Mouse (Mus musculus): ENCODE data around the gene Rnf41. TPM values are rescaled to one million over a fixed set of nuclear protein-coding genes. Genes with fewer than 3 reads are reported as not detected.

The Rnf41 gene
- polyA plus RNA-seq, 1 experiment from 2014 or later: 61.3 TPM

GRCm38 (mm10) chr10:128435873-128436272 lies 24.4 kb downstream of the Rnf41 start:
- Histone ChIP-seq H3K4me2 (replicated peaks) (no peak overlapping the region), H3K27ac (no peak overlapping the region)
- WGBS: 89% methylated on average over 5 of the region's 5 CpGs

GRCm38 (mm10) chr10:128436376-128436775 lies 24.9 kb downstream of the Rnf41 start:
- no peaks in the 10 kb centered on the region for H3K4me1 ChIP-seq
- no peak overlapping the region for H3K4me3 ChIP-seq
- H3K36me3 ChIP-seq: peaks cover 76% of the 10 kb centered on the region
- ATAC-seq (ENCODE audit: low FRiP score, low read depth): no peak
- H3K9ac ChIP-seq: no peak overlapping the region
- no peaks in the 10 kb centered on the region for H3K27me3 ChIP-seq (replicated peaks)
- H3K4me2 ChIP-seq (replicated peaks): no peak overlapping the region
- no peak overlapping the region for H3K27ac ChIP-seq
- H3K9me3 ChIP-seq: no peaks in the 10 kb centered on the region
- WGBS: 96% methylated on average over 8 of the region's 8 CpGs

More at GRCm38 (mm10) chr10:128435873-128436272, 24.4 kb downstream of the Rnf41 start:
- no peak for ATAC-seq (ENCODE audit: low FRiP score, low read depth)
- H3K27me3 ChIP-seq (replicated peaks): no peaks in the 10 kb centered on the region
- H3K9ac ChIP-seq: no peak overlapping the region
- no peak overlapping the region for H3K4me3 ChIP-seq
- H3K36me3 ChIP-seq: peaks cover 77% of the 10 kb centered on the region
- no peaks in the 10 kb centered on the region for H3K9me3 ChIP-seq
- H3K4me1 ChIP-seq: no peaks in the 10 kb centered on the region

- H3K36me3 ChIP-seq: peaks cover 68% of the 10 kb centered on the region
- ATAC-seq (ENCODE audit: low FRiP score, low read depth): no peak
Measured at GRCm38 (mm10) chr10:128438675-128439279, 27.3 kb downstream of the Rnf41 start.

GRCm38 (mm10) chr10:128440407-128440806 lies 28.9 kb downstream of the Rnf41 start:
- no peaks in the 10 kb centered on the region for H3K4me1 ChIP-seq
- H3K36me3 ChIP-seq: peaks cover 56% of the 10 kb centered on the region
- no peaks in the 10 kb centered on the region for H3K27me3 ChIP-seq (replicated peaks)
- no peak overlapping the region for H3K9ac ChIP-seq
- no peak for ATAC-seq (ENCODE audit: low FRiP score, low read depth)
- WGBS: 69% methylated on average over 10 of the region's 10 CpGs
- no peak overlapping the region for H3K4me3 ChIP-seq
- no peak overlapping the region for H3K27ac ChIP-seq
- no peaks in the 10 kb centered on the region for H3K9me3 ChIP-seq
- H3K4me2 ChIP-seq (replicated peaks): no peak overlapping the region

More at GRCm38 (mm10) chr10:128438675-128439279, 27.3 kb downstream of the Rnf41 start:
- 77% methylated on average over 10 of the region's 10 CpGs for whole genome bisulfite sequencing
- H3K9me3 ChIP-seq: no peaks in the 10 kb centered on the region
- H3K4me2 ChIP-seq (replicated peaks): no peak overlapping the region
- no peak overlapping the region for H3K9ac ChIP-seq
- H3K4me3 ChIP-seq: no peak overlapping the region
- H3K4me1 ChIP-seq: no peaks in the 10 kb centered on the region
- H3K27me3 ChIP-seq (replicated peaks): no peaks in the 10 kb centered on the region
- no peak overlapping the region for H3K27ac ChIP-seq

- H3K27me3 ChIP-seq (replicated peaks): no peaks in the 10 kb centered on the region
- peaks cover 45% of the 10 kb centered on the region for H3K36me3 ChIP-seq
- 89% methylated on average over 10 of the region's 10 CpGs for WGBS
Measured at GRCm38 (mm10) chr10:128441324-128442119, 30.1 kb downstream of the Rnf41 start.

GRCm38 (mm10) chr10:128442718-128443117 lies 31.3 kb downstream of the Rnf41 start:
- Histone ChIP-seq H3K27me3 (replicated peaks) (no peaks in the 10 kb centered on the region), H3K27ac (no peak overlapping the region), H3K36me3 (peaks cover 34% of the 10 kb centered on the region), H3K9me3 (no peaks in the 10 kb centered on the region), H3K9ac (no peak overlapping the region), H3K4me1 (no peaks in the 10 kb centered on the region), H3K4me3 (no peak overlapping the region), H3K4me2 (replicated peaks) (no peak overlapping the region)
- 82% methylated on average over 1 of the region's 1 CpGs for WGBS
- ATAC-seq (ENCODE audit: low FRiP score, low read depth): no peak

More at GRCm38 (mm10) chr10:128441324-128442119, 30.1 kb downstream of the Rnf41 start:
- Histone ChIP-seq H3K9me3 (no peaks in the 10 kb centered on the region), H3K4me1 (no peaks in the 10 kb centered on the region), H3K9ac (no peak overlapping the region), H3K4me3 (no peak overlapping the region), H3K27ac (no peak overlapping the region), H3K4me2 (replicated peaks) (no peak overlapping the region)
- no peak for ATAC-seq (ENCODE audit: low FRiP score, low read depth)

- H3K9me3 ChIP-seq: no peaks in the 10 kb centered on the region
- ATAC-seq (ENCODE audit: low FRiP score, low read depth): no peak
- H3K27ac ChIP-seq: no peak overlapping the region
- no peak overlapping the region for H3K9ac ChIP-seq
- no peaks in the 10 kb centered on the region for H3K27me3 ChIP-seq (replicated peaks)
- H3K36me3 ChIP-seq: peaks cover 20% of the 10 kb centered on the region
- H3K4me1 ChIP-seq: no peaks in the 10 kb centered on the region
- H3K4me2 ChIP-seq (replicated peaks): no peak overlapping the region
- 74% methylated on average over 6 of the region's 6 CpGs for WGBS
- H3K4me3 ChIP-seq: no peak overlapping the region
Measured at GRCm38 (mm10) chr10:128444354-128444753, 32.9 kb downstream of the Rnf41 start.

GRCm38 (mm10) chr10:128445407-128445806 lies 34.0 kb downstream of the Rnf41 start:
- Histone ChIP-seq H3K27me3 (replicated peaks) (no peaks in the 10 kb centered on the region), H3K27ac (no peak overlapping the region), H3K4me3 (no peak overlapping the region), H3K36me3 (peaks cover 9% of the 10 kb centered on the region), H3K4me1 (no peaks in the 10 kb centered on the region), H3K9ac (no peak overlapping the region), H3K9me3 (no peaks in the 10 kb centered on the region), H3K4me2 (replicated peaks) (no peak overlapping the region)
- no peak for ATAC-seq (ENCODE audit: low FRiP score, low read depth)
- WGBS: 84% methylated on average over 4 of the region's 4 CpGs

- Histone ChIP-seq H3K27me3 (replicated peaks) (no peaks in the 10 kb centered on the region), H3K9ac (no peak overlapping the region), H3K4me2 (replicated peaks) (no peak overlapping the region), H3K9me3 (no peaks in the 10 kb centered on the region), H3K4me1 (no peaks in the 10 kb centered on the region), H3K36me3 (no peaks in the 10 kb centered on the region), H3K4me3 (no peak overlapping the region), H3K27ac (no peak overlapping the region)
- no peak for ATAC-seq (ENCODE audit: low FRiP score, low read depth)
- WGBS: 90% methylated on average over 6 of the region's 6 CpGs
Measured at GRCm38 (mm10) chr10:128451014-128451413, 39.6 kb downstream of the Rnf41 start.

- Histone ChIP-seq H3K36me3 (no peaks in the 10 kb centered on the region), H3K4me3 (no peak overlapping the region), H3K9ac (no peak overlapping the region), H3K4me1 (no peaks in the 10 kb centered on the region), H3K9me3 (no peaks in the 10 kb centered on the region), H3K4me2 (replicated peaks) (no peak overlapping the region), H3K27ac (no peak overlapping the region), H3K27me3 (replicated peaks) (no peaks in the 10 kb centered on the region)
- 82% methylated on average over 3 of the region's 3 CpGs for WGBS
- no peak for ATAC-seq (ENCODE audit: low FRiP score, low read depth)
Measured at GRCm38 (mm10) chr10:128454471-128454870, 43.0 kb downstream of the Rnf41 start.

GRCm38 (mm10) chr10:128455280-128455679 lies 43.8 kb downstream of the Rnf41 start:
- Histone ChIP-seq H3K36me3 (no peaks in the 10 kb centered on the region), H3K4me2 (replicated peaks) (peak overlapping the region; percentile 38), H3K4me3 (no peak overlapping the region), H3K9me3 (no peaks in the 10 kb centered on the region), H3K27me3 (replicated peaks) (no peaks in the 10 kb centered on the region), H3K4me1 (peaks cover 2% of the 10 kb centered on the region), H3K27ac (no peak overlapping the region), H3K9ac (no peak overlapping the region)
- no peak for ATAC-seq (ENCODE audit: low FRiP score, low read depth)
- whole genome bisulfite sequencing: 6% methylated on average over 6 of the region's 6 CpGs

- Histone ChIP-seq H3K4me2 (replicated peaks) (peak overlapping the region; percentile 80), H3K4me1 (peaks cover 12% of the 10 kb centered on the region), H3K36me3 (peaks cover 8% of the 10 kb centered on the region), H3K4me3 (no peak overlapping the region), H3K9ac (no peak overlapping the region), H3K9me3 (no peaks in the 10 kb centered on the region), H3K27ac (no peak overlapping the region), H3K27me3 (replicated peaks) (no peaks in the 10 kb centered on the region)
- WGBS: 87% methylated on average over 6 of the region's 6 CpGs
- no peak for ATAC-seq (ENCODE audit: low FRiP score, low read depth)
Measured at GRCm38 (mm10) chr10:128457676-128458075, 46.2 kb downstream of the Rnf41 start.
